Mouse (Mus musculus): ENCODE measurements around the gene Tspo. TPM values are rescaled to one million over a fixed set of nuclear protein-coding genes. Genes with fewer than 3 reads are reported as not detected.

Gene Tspo
- total and polyA plus RNA-seq, 2 experiments from 2014 or later, result 205 to 335 TPM

DNA sequence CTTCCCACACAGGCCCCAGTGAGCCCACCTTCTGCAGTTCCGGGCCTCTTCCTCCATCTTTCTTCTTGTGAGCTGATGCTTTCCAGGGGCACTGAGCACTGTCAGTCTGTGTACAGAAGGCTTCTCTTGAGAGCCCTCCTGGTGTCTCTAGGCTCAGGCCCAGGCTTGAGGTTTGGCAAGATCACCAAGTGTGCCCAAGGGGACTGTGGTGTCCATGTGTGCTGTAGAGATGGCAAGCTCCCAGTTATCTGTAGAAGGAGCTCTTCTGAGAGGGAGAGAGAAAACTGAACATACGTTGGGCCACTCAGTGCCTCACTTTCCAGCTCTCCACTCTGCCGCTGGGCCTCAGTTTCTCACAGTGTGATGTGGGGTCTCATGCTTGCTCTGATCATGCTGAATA, 4.3 kb downstream of the Tspo start:
- WGBS, result 89% methylated on average over 3 of the region's 3 CpGs
- H3K27me3 ChIP-seq (ENCODE audit: control insufficient read depth, insufficient read depth, low read length), result no peaks in the 10 kb centered on the region
- no peaks in the 10 kb centered on the region for H3K9me3 ChIP-seq (replicated peaks; ENCODE audit: control insufficient read depth, low read length)
- H3K36me3 ChIP-seq (replicated peaks; ENCODE audit: control insufficient read depth, insufficient read depth, low read length), result peaks cover 10% of the 10 kb centered on the region; the same call in 1 of the 2 replicates
- H3K4me3 ChIP-seq (ENCODE audit: low read depth, low read length), result no peak overlapping the region
- H3K9ac ChIP-seq (replicated peaks; ENCODE audit: low read depth, low read length), result no peak overlapping the region
- ATAC-seq (ENCODE audit: insufficient read depth, low read depth) (no peak), DNase-seq (ENCODE audit: low spot score) (no peak)
- H3K27ac ChIP-seq (ENCODE audit: low read depth), result no peak overlapping the region
- peaks cover 3% of the 10 kb centered on the region; the same call in 1 of the 2 replicates for H3K4me1 ChIP-seq (ENCODE audit: control insufficient read depth, insufficient read depth)
- TF ChIP-seq CTCF (IDR thresholded peaks at IDR 0.05; ENCODE audit: low read depth) (no peak), EP300 (IDR thresholded peaks at IDR 0.05; ENCODE audit: low read depth) (no peak)
- H3K4me2 ChIP-seq (ENCODE audit: low read depth, low read length), result no peak overlapping the region

GRCm38 (mm10) chr15:83568544-83568943, 5.2 kb downstream of the Tspo start:
- no peaks in the 10 kb centered on the region for H3K27me3 ChIP-seq (ENCODE audit: control insufficient read depth, insufficient read depth, low read length)
- no peak overlapping the region for H3K4me3 ChIP-seq (ENCODE audit: low read depth, low read length)
- 93% methylated on average over 5 of the region's 5 CpGs for WGBS
- H3K9ac ChIP-seq (replicated peaks; ENCODE audit: low read depth, low read length), result no peak overlapping the region
- H3K36me3 ChIP-seq (replicated peaks; ENCODE audit: control insufficient read depth, insufficient read depth, low read length), result peaks cover 15% of the 10 kb centered on the region; the same call in 1 of the 2 replicates
- no peak for TF ChIP-seq CTCF (IDR thresholded peaks at IDR 0.05; ENCODE audit: low read depth)
- TF ChIP-seq EP300 (IDR thresholded peaks at IDR 0.05; ENCODE audit: low read depth), result no peak
- DNase-seq (ENCODE audit: low spot score) (no peak), ATAC-seq (ENCODE audit: insufficient read depth, low read depth) (no peak)
- no peaks in the 10 kb centered on the region for H3K9me3 ChIP-seq (replicated peaks; ENCODE audit: control insufficient read depth, low read length)
- no peak overlapping the region for H3K4me2 ChIP-seq (ENCODE audit: low read depth, low read length)
- no peak overlapping the region for H3K27ac ChIP-seq (ENCODE audit: low read depth)
- peaks cover 3% of the 10 kb centered on the region; the same call in 1 of the 2 replicates for H3K4me1 ChIP-seq (ENCODE audit: control insufficient read depth, insufficient read depth)

- DNase-seq (ENCODE audit: low spot score) (no peak), ATAC-seq (ENCODE audit: insufficient read depth, low read depth) (no peak)
- Histone ChIP-seq H3K9ac (replicated peaks; ENCODE audit: low read depth, low read length) (no peak overlapping the region), H3K27ac (ENCODE audit: low read depth) (no peak overlapping the region), H3K27me3 (ENCODE audit: control insufficient read depth, insufficient read depth, low read length) (no peaks in the 10 kb centered on the region), H3K36me3 (replicated peaks; ENCODE audit: control insufficient read depth, insufficient read depth, low read length) (peaks cover 22% of the 10 kb centered on the region), H3K4me1 (ENCODE audit: control insufficient read depth, insufficient read depth) (no peaks in the 10 kb centered on the region), H3K4me2 (ENCODE audit: low read depth, low read length) (no peak overlapping the region), H3K4me3 (ENCODE audit: low read depth, low read length) (no peak overlapping the region), H3K9me3 (replicated peaks; ENCODE audit: control insufficient read depth, low read length) (no peaks in the 10 kb centered on the region)
- no peak for TF ChIP-seq EP300 (IDR thresholded peaks at IDR 0.05; ENCODE audit: low read depth)
- TF ChIP-seq CTCF (IDR thresholded peaks at IDR 0.05; ENCODE audit: low read depth), result no peak
- 57% methylated on average over 11 of the region's 11 CpGs for WGBS
Measured at GRCm38 (mm10) chr15:83569682-83570081, 6.3 kb downstream of the Tspo start.

GRCm38 (mm10) chr15:83570641-83571040, 7.2 kb downstream of the Tspo start:
- no peak for ATAC-seq (ENCODE audit: insufficient read depth, low read depth)
- Histone ChIP-seq H3K27me3 (ENCODE audit: control insufficient read depth, insufficient read depth, low read length) (no peaks in the 10 kb centered on the region), H3K4me1 (ENCODE audit: control insufficient read depth, insufficient read depth) (no peaks in the 10 kb centered on the region), H3K27ac (ENCODE audit: low read depth) (no peak overlapping the region), H3K9ac (replicated peaks; ENCODE audit: low read depth, low read length) (no peak overlapping the region), H3K9me3 (replicated peaks; ENCODE audit: control insufficient read depth, low read length) (no peaks in the 10 kb centered on the region), H3K36me3 (replicated peaks; ENCODE audit: control insufficient read depth, insufficient read depth, low read length) (peaks cover 31% of the 10 kb centered on the region), H3K4me3 (ENCODE audit: low read depth, low read length) (no peak overlapping the region), H3K4me2 (ENCODE audit: low read depth, low read length) (no peak overlapping the region)
- whole genome bisulfite sequencing, result 64% methylated on average over 2 of the region's 2 CpGs
- no peak for DNase-seq (ENCODE audit: low spot score)
- TF ChIP-seq EP300 (IDR thresholded peaks at IDR 0.05; ENCODE audit: low read depth) (no peak), CTCF (IDR thresholded peaks at IDR 0.05; ENCODE audit: low read depth) (peak; percentile 24)

GRCm38 (mm10) chr15:83571636-83572035, 8.2 kb downstream of the Tspo start:
- H3K36me3 ChIP-seq (replicated peaks; ENCODE audit: control insufficient read depth, insufficient read depth, low read length), result peaks cover 41% of the 10 kb centered on the region
- DNase-seq (ENCODE audit: low spot score) (no peak), ATAC-seq (ENCODE audit: insufficient read depth, low read depth) (no peak)
- no peak overlapping the region for H3K9ac ChIP-seq (replicated peaks; ENCODE audit: low read depth, low read length)
- no peaks in the 10 kb centered on the region for H3K4me1 ChIP-seq (ENCODE audit: control insufficient read depth, insufficient read depth)
- H3K4me2 ChIP-seq (ENCODE audit: low read depth, low read length), result no peak overlapping the region
- 79% methylated on average over 5 of the region's 5 CpGs for WGBS
- no peaks in the 10 kb centered on the region for H3K27me3 ChIP-seq (ENCODE audit: control insufficient read depth, insufficient read depth, low read length)
- H3K4me3 ChIP-seq (ENCODE audit: low read depth, low read length), result no peak overlapping the region
- TF ChIP-seq EP300 (IDR thresholded peaks at IDR 0.05; ENCODE audit: low read depth) (no peak), CTCF (IDR thresholded peaks at IDR 0.05; ENCODE audit: low read depth) (no peak)
- H3K9me3 ChIP-seq (replicated peaks; ENCODE audit: control insufficient read depth, low read length), result no peaks in the 10 kb centered on the region
- H3K27ac ChIP-seq (ENCODE audit: low read depth), result no peak overlapping the region

- Histone ChIP-seq H3K4me3 (ENCODE audit: low read depth, low read length) (no peak overlapping the region), H3K27ac (ENCODE audit: low read depth) (no peak overlapping the region), H3K4me2 (ENCODE audit: low read depth, low read length) (no peak overlapping the region), H3K4me1 (ENCODE audit: control insufficient read depth, insufficient read depth) (no peaks in the 10 kb centered on the region), H3K9me3 (replicated peaks; ENCODE audit: control insufficient read depth, low read length) (no peaks in the 10 kb centered on the region), H3K9ac (replicated peaks; ENCODE audit: low read depth, low read length) (no peak overlapping the region), H3K27me3 (ENCODE audit: control insufficient read depth, insufficient read depth, low read length) (no peaks in the 10 kb centered on the region), H3K36me3 (replicated peaks; ENCODE audit: control insufficient read depth, insufficient read depth, low read length) (peaks cover 44% of the 10 kb centered on the region)
- ATAC-seq (ENCODE audit: insufficient read depth, low read depth) (no peak), DNase-seq (ENCODE audit: low spot score) (no peak)
- WGBS, result 80% methylated on average over 4 of the region's 4 CpGs
- TF ChIP-seq EP300 (IDR thresholded peaks at IDR 0.05; ENCODE audit: low read depth) (no peak), CTCF (IDR thresholded peaks at IDR 0.05; ENCODE audit: low read depth) (no peak)
Measured at GRCm38 (mm10) chr15:83572132-83572531, 8.7 kb downstream of the Tspo start.
